Mouse (Mus musculus): ENCODE measurements around the gene Stambp. TPM values are rescaled to one million over a fixed set of nuclear protein-coding genes. Genes with fewer than 3 reads are reported as not detected.

Stambp gene
- polyA plus RNA-seq, 1 experiment from 2014 or later: 13.9 TPM

Other genes with a start within 250 kb of the Stambp start
- gene Mthfd2, start 246.8 kb downstream of the Stambp start, polyA plus RNA-seq (2016; fragmentation: Nextera tagmentation; extraction: Ambion mirVana): 64.5 and 65.7 TPM in 2 replicates
- 55.2 and 59.3 TPM in 2 replicates for gene Mob1a, start 246.7 kb downstream of the Stambp start, polyA plus RNA-seq (2016; fragmentation: Nextera tagmentation; extraction: Ambion mirVana)
- gene Bola3, start 223.6 kb downstream of the Stambp start, polyA plus RNA-seq (2016; fragmentation: Nextera tagmentation; extraction: Ambion mirVana): 168 and 172 TPM in 2 replicates
- gene Tet3, start 113.6 kb downstream of the Stambp start, polyA plus RNA-seq (2016; fragmentation: Nextera tagmentation; extraction: Ambion mirVana): 37.3 and 38.3 TPM in 2 replicates
- gene Dguok, start 65.8 kb downstream of the Stambp start, polyA plus RNA-seq (2016; fragmentation: Nextera tagmentation; extraction: Ambion mirVana): 62.3 and 63.6 TPM in 2 replicates
- 0.12 and 0.26 TPM in 2 replicates for gene Actg2, start 36.5 kb downstream of the Stambp start, polyA plus RNA-seq (2016; fragmentation: Nextera tagmentation; extraction: Ambion mirVana)
- not detected in 2 replicates for gene Clec4f, start 83.5 kb upstream of the Stambp start, polyA plus RNA-seq (2016; fragmentation: Nextera tagmentation; extraction: Ambion mirVana)
- gene Cd207, start 105.1 kb upstream of the Stambp start, polyA plus RNA-seq (2016; fragmentation: Nextera tagmentation; extraction: Ambion mirVana): not detected in 2 replicates
- gene Vax2, start 138.5 kb upstream of the Stambp start, polyA plus RNA-seq (2016; fragmentation: Nextera tagmentation; extraction: Ambion mirVana): 3.3 and 4.4 TPM in 2 replicates
- gene Atp6v1b1, start 170.3 kb upstream of the Stambp start, polyA plus RNA-seq (2016; fragmentation: Nextera tagmentation; extraction: Ambion mirVana): not detected in 2 replicates
- 0.09 and 0.18 TPM in 2 replicates for gene Ankrd53, start 189.9 kb upstream of the Stambp start, polyA plus RNA-seq (2016; fragmentation: Nextera tagmentation; extraction: Ambion mirVana)
- 80.7 and 85.0 TPM in 2 replicates for gene Tex261, start 203.1 kb upstream of the Stambp start, polyA plus RNA-seq (2016; fragmentation: Nextera tagmentation; extraction: Ambion mirVana)
- 20.8 and 23.0 TPM in 2 replicates for gene Nagk, start 222.3 kb upstream of the Stambp start, polyA plus RNA-seq (2016; fragmentation: Nextera tagmentation; extraction: Ambion mirVana)